ENCODE assay signal across 22 mouse cellular contexts in the genomic region with DNA sequence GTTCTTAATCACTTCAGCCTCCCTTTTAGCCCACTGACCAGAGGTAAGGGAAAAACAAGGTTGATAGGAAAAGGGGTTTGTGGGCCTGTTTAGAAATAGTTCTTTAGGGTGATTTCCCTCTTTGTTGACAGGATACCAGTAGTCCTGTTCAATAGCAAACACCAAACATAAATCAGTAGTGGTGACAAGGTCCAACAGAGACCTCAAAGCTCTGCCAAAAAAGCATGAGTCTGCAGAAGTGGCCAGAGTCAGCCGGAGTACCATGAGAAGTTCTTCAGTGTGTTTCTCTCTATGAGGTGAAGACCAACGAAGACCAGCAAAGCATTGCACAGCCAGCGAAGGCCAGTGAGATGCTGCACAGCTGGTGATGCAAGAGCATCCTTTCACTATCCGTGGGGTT. TPM values are rescaled to one million over a fixed set of nuclear protein-coding genes. Genes with fewer than 3 reads are reported as not detected.
DNase-seq lines count a peak whose midpoint lies in the region; ATAC-seq and TF ChIP-seq lines count a peak whose summit lies in the region.
"Had no signal": no experiment of that assay in that cellular context is flagged by ENCODE, and none has a peak within 500 bp of the region (broad histone marks: within the 10 kb centered on the region; RNA-seq: fewer than 3 reads in every experiment).

No protein-coding gene starts in this region.

- no peak for TF ChIP-seq POLR2A in liver, adult 2 months (IDR thresholded peaks at IDR 0.05; ENCODE audit: extremely low read depth, insufficient read depth, low read length)

- 0 out of 2 replicates have a peak, but pooled peaks cover 4% of the 10 kb centered on the region for H3K9me3 ChIP-seq in liver, postnatal 0 days (ENCODE audit: low read length)
- no peaks in the 10 kb centered on the region for H3K9me3 ChIP-seq in embryonic facial prominence, embryonic 10.5 days

- TF ChIP-seq CTCF in liver, adult 2 months (IDR thresholded peaks at IDR 0.05; ENCODE audit: low read depth, low read length): no peak
- TF ChIP-seq CTCF in liver, postnatal 0 days (IDR thresholded peaks at IDR 0.05; ENCODE audit: low read depth): no peak

- no peak for ATAC-seq in liver, postnatal 0 days
- ATAC-seq: activated CD4-positive, CD25-positive, alpha-beta regulatory T cell, adult 4 months; CD4-positive, CD25-positive, alpha-beta regulatory T cell, adult 4 months; Patski had no signal

- no peak overlapping the region for H3K9ac ChIP-seq in liver, adult 2 months (ENCODE audit: low read depth, low read length)
- H3K9ac ChIP-seq in liver, postnatal 0 days (replicated peaks): no peak overlapping the region

- DNase-seq in heart, adult 11 months: peak; percentile 34
- no peak for DNase-seq in heart, adult 9 months (ENCODE audit: low spot score in 2 of 2)
- DNase-seq in liver, adult 2 months (ENCODE audit: extremely low read depth, low read depth, low spot score): peak; percentile 71
- DNase-seq in liver, postnatal 0 days: no peak
- DNase-seq in adipocyte (ENCODE audit: low spot score): peak; percentile 55
- no peak for DNase-seq in embryonic facial prominence, embryonic 10.5 days (ENCODE audit: low spot score)
- DNase-seq: adrenal gland, adult 2 months; adrenal gland, adult 8-10 months; adrenal gland, postnatal 10 days; adrenal gland, postnatal 14 days; adrenal gland, postnatal 25 days; adrenal gland, postnatal 36 days; B cell, adult 2 months; cerebellum, adult 11 months; cerebellum, adult 11-12 months; cerebellum, adult 18-20 months; cerebellum, adult 2 months had no signal

- peaks cover 6% of the 10 kb centered on the region; the same call in 1 of the 2 replicates for H3K4me1 ChIP-seq in liver, adult 2 months (ENCODE audit: control insufficient read depth, insufficient read depth, low read length)
- no peaks in the 10 kb centered on the region for H3K4me1 ChIP-seq in liver, postnatal 0 days (ENCODE audit: insufficient read depth)
- H3K4me1 ChIP-seq in embryonic facial prominence, embryonic 10.5 days: peaks cover 8% of the 10 kb centered on the region

- no peak for TF ChIP-seq EP300 in liver, postnatal 0 days (IDR thresholded peaks at IDR 0.05; ENCODE audit: low read depth)

- no peaks in the 10 kb centered on the region for H3K36me3 ChIP-seq in liver, adult 2 months (ENCODE audit: control insufficient read depth, insufficient read depth, low read length)
- no peaks in the 10 kb centered on the region for H3K36me3 ChIP-seq in liver, postnatal 0 days (replicated peaks; ENCODE audit: insufficient read depth, low read length)
- H3K36me3 ChIP-seq in embryonic facial prominence, embryonic 10.5 days (replicated peaks): no peaks in the 10 kb centered on the region
- H3K36me3 ChIP-seq: G1E had no signal

- no peak overlapping the region for H3K4me2 ChIP-seq in liver, postnatal 0 days (ENCODE audit: low read depth, low read length)

- 77% methylated on average over 4 of the region's 4 CpGs for WGBS in liver, adult 2 months
- 80% methylated on average over 4 of the region's 4 CpGs for WGBS in liver, postnatal 0 days (ENCODE audit: insufficient replicate concordance)
- WGBS in embryonic facial prominence, embryonic 10.5 days: 84% methylated on average over 4 of the region's 4 CpGs

- no peak overlapping the region for H3K27ac ChIP-seq in liver, adult 2 months (replicated peaks; ENCODE audit: insufficient read depth, low read depth, low read length)
- no peak overlapping the region for H3K27ac ChIP-seq in liver, postnatal 0 days (ENCODE audit: low read depth)
- no peak overlapping the region for H3K27ac ChIP-seq in embryonic facial prominence, embryonic 10.5 days (replicated peaks)

- no peak overlapping the region for H3K4me3 ChIP-seq in liver, adult 2 months (ENCODE audit: insufficient read depth, low read depth, low read length)
- no peak overlapping the region for H3K4me3 ChIP-seq in liver, postnatal 0 days (ENCODE audit: low read depth, low read length)
- no peak overlapping the region for H3K4me3 ChIP-seq in embryonic facial prominence, embryonic 10.5 days

- no peaks in the 10 kb centered on the region for H3K79me2 ChIP-seq in liver, adult 2 months (ENCODE audit: control insufficient read depth, insufficient read depth, low read length)

- no peaks in the 10 kb centered on the region for H3K27me3 ChIP-seq in liver, adult 2 months (ENCODE audit: control insufficient read depth, insufficient read depth, low read length)
- H3K27me3 ChIP-seq in liver, postnatal 0 days (ENCODE audit: insufficient read depth, low read length): no peaks in the 10 kb centered on the region
- no peaks in the 10 kb centered on the region for H3K27me3 ChIP-seq in embryonic facial prominence, embryonic 10.5 days (replicated peaks; ENCODE audit: low read depth, poor library complexity, severe bottlenecking)
- H3K27me3 ChIP-seq: CH12.LX, Patski had no signal

RNA-seq across cellular contexts. Expression of gene Cradd, which starts 16.7 kb away (rescaled TPM):
- total RNA-seq in liver, adult 2 months (2014; rRNA removed): 8.9 and 10.6 TPM in 2 replicates
- 24.7 and 34.7 TPM in 2 replicates for polyA plus RNA-seq in liver, adult 2 months (2012; rRNA removed)
- polyA plus RNA-seq in liver, postnatal 0 days (2015; fragmentation: Nextera tagmentation; extraction: Ambion mirVana): 6.5 and 8.4 TPM in 2 replicates
- polyA plus RNA-seq in embryonic facial prominence, embryonic 10.5 days (2016; fragmentation: Nextera tagmentation; extraction: Ambion mirVana): 12.3 and 13.5 TPM in 2 replicates

Comparison
In these comparisons a context has a peak if more than half of its experiments do, and no peak if none do; other contexts are left out.
1. DNase-seq: peak in heart, adult 11 months (single experiment), liver, adult 2 months (single experiment) and adipocyte (single experiment); none in heart, adult 9 months (0 of 2), liver, postnatal 0 days (single experiment) and embryonic facial prominence, embryonic 10.5 days (single experiment).